9 mouse cellular contexts compared by ENCODE assay signal in genomic region chr10:77613409-77613808, GRCm38 (mm10). TPM values are rescaled to one million over a fixed set of nuclear protein-coding genes. Genes with fewer than 3 reads are reported as not detected.
DNase-seq lines count a peak whose midpoint lies in the region; ATAC-seq and TF ChIP-seq lines count a peak whose summit lies in the region.
"Had no signal": no experiment of that assay in that cellular context is flagged by ENCODE, and none has a peak within 500 bp of the region (broad histone marks: within the 10 kb centered on the region; RNA-seq: fewer than 3 reads in every experiment).

No protein-coding gene starts in this region.

- 56% methylated on average over 3 of the region's 3 CpGs for WGBS in heart, embryonic 16.5 days
- WGBS in liver, embryonic 13.5 days (ENCODE audit: insufficient replicate concordance) = 57% methylated on average over 3 of the region's 3 CpGs
- 100% methylated on average over 3 of the region's 3 CpGs for WGBS in forebrain, embryonic 13.5 days

- TF ChIP-seq POLR2A in testis, adult 2 months (IDR thresholded peaks at IDR 0.05; ENCODE audit: control insufficient read depth, low read depth, low read length) = no peak

- H3K9me3 ChIP-seq in heart, embryonic 16.5 days (replicated peaks; ENCODE audit: control insufficient read depth, low read length) = no peaks in the 10 kb centered on the region
- H3K9me3 ChIP-seq in liver, embryonic 13.5 days (replicated peaks) = no peaks in the 10 kb centered on the region
- no peaks in the 10 kb centered on the region for H3K9me3 ChIP-seq in forebrain, embryonic 13.5 days (replicated peaks)
- H3K9me3 ChIP-seq: limb, embryonic 13.5 days had no signal

- 0 out of 2 replicates have a peak overlapping the region, but pooled peaks have one; percentile 25 for H3K9ac ChIP-seq in heart, embryonic 16.5 days (ENCODE audit: low read length)
- 0 out of 2 replicates have a peak overlapping the region, but pooled peaks have one; percentile 1 for H3K9ac ChIP-seq in liver, embryonic 13.5 days
- no peak overlapping the region for H3K9ac ChIP-seq in forebrain, embryonic 13.5 days
- H3K9ac ChIP-seq: limb, embryonic 13.5 days had no signal

- peak; percentile 76 for ATAC-seq in heart, embryonic 16.5 days (replicated peaks; ENCODE audit: extremely low read depth, insufficient read depth, low FRiP score)
- no peak for ATAC-seq in liver, embryonic 13.5 days (ENCODE audit: low read depth)
- ATAC-seq in forebrain, embryonic 13.5 days = no peak

- no peak overlapping the region; the same call in 1 of the 2 replicates for H3K27ac ChIP-seq in testis, adult 2 months (ENCODE audit: control insufficient read depth, insufficient read depth, low read depth, low read length)
- peak overlapping the region; percentile 76 for H3K27ac ChIP-seq in heart, embryonic 16.5 days (ENCODE audit: low read length)
- peak overlapping the region; percentile 45 for H3K27ac ChIP-seq in liver, embryonic 13.5 days
- no peak overlapping the region for H3K27ac ChIP-seq in forebrain, embryonic 13.5 days
- H3K27ac ChIP-seq: limb, embryonic 13.5 days had no signal

- H3K36me3 ChIP-seq in testis, adult 2 months (ENCODE audit: control insufficient read depth, insufficient read depth, low read length) = peaks cover 6% of the 10 kb centered on the region
- H3K36me3 ChIP-seq in heart, embryonic 16.5 days (ENCODE audit: control insufficient read depth, insufficient read depth) = peaks cover 50% of the 10 kb centered on the region
- peaks cover 94% of the 10 kb centered on the region for H3K36me3 ChIP-seq in liver, embryonic 13.5 days
- peaks cover 86% of the 10 kb centered on the region for H3K36me3 ChIP-seq in forebrain, embryonic 13.5 days (ENCODE audit: poor library complexity, severe bottlenecking)

- no peak for DNase-seq in testis, postnatal 10 days (ENCODE audit: low spot score)
- no peak for DNase-seq in liver, embryonic 13.5 days
- no peak for DNase-seq in embryo, embryonic 10 days (ENCODE audit: low spot score)
- DNase-seq in ovary, adult 18-20 months (ENCODE audit: low spot score) = no peak

- peak overlapping the region; percentile 1 for H3K4me3 ChIP-seq in testis, adult 2 months (ENCODE audit: control insufficient read depth, low read depth, low read length)
- no peak overlapping the region for H3K4me3 ChIP-seq in heart, embryonic 16.5 days (ENCODE audit: low read length)
- H3K4me3 ChIP-seq in liver, embryonic 13.5 days (replicated peaks) = no peak overlapping the region
- H3K4me3 ChIP-seq in forebrain, embryonic 13.5 days = no peak overlapping the region
- H3K4me3 ChIP-seq: limb, embryonic 13.5 days had no signal

- H3K4me2 ChIP-seq in heart, embryonic 16.5 days (ENCODE audit: low read depth, low read length) = no peak overlapping the region
- no peak overlapping the region for H3K4me2 ChIP-seq in liver, embryonic 13.5 days
- no peak overlapping the region for H3K4me2 ChIP-seq in forebrain, embryonic 13.5 days
- H3K4me2 ChIP-seq: limb, embryonic 13.5 days had no signal

- TF ChIP-seq CTCF in testis, adult 2 months (IDR thresholded peaks at IDR 0.05; ENCODE audit: control insufficient read depth, insufficient read depth, insufficient replicate concordance, low read depth, low read length) = no peak

- no peaks in the 10 kb centered on the region; the same call in 1 of the 2 replicates for H3K4me1 ChIP-seq in testis, adult 2 months (ENCODE audit: control insufficient read depth, insufficient read depth, low read length)
- H3K4me1 ChIP-seq in heart, embryonic 16.5 days (ENCODE audit: control insufficient read depth, insufficient read depth, low read length) = peaks cover 6% of the 10 kb centered on the region
- peaks cover 48% of the 10 kb centered on the region for H3K4me1 ChIP-seq in liver, embryonic 13.5 days (replicated peaks)
- peaks cover 7% of the 10 kb centered on the region for H3K4me1 ChIP-seq in forebrain, embryonic 13.5 days

- no peaks in the 10 kb centered on the region for H3K27me3 ChIP-seq in testis, adult 2 months (ENCODE audit: control insufficient read depth, insufficient read depth, low read length)
- no peaks in the 10 kb centered on the region for H3K27me3 ChIP-seq in heart, embryonic 16.5 days (ENCODE audit: control insufficient read depth, insufficient read depth, low read length)
- H3K27me3 ChIP-seq in liver, embryonic 13.5 days = no peaks in the 10 kb centered on the region
- H3K27me3 ChIP-seq in forebrain, embryonic 13.5 days = no peaks in the 10 kb centered on the region
- H3K27me3 ChIP-seq: limb, embryonic 13.5 days had no signal

RNA-seq across cellular contexts. Expression of gene Gm49325, which starts 7.4 kb away (rescaled TPM):
- polyA plus RNA-seq in testis, adult 2 months (2012; rRNA removed) = 0.72 TPM in 1 of 2 replicates, not detected in the other
- 4.6 TPM in 1 of 2 replicates, not detected in the other for polyA plus RNA-seq in heart, embryonic 16.5 days (2015; fragmentation: Nextera tagmentation; extraction: Ambion mirVana)
- polyA plus RNA-seq in liver, embryonic 13.5 days (2015; fragmentation: Nextera tagmentation; extraction: Ambion mirVana) = 1.1 and 5.3 TPM in 2 replicates
- 2.3 TPM in 1 of 2 replicates, not detected in the other for polyA plus RNA-seq in forebrain, embryonic 13.5 days (2015; fragmentation: Nextera tagmentation; extraction: Ambion mirVana)
- polyA plus RNA-seq: stomach, embryonic 14.5 days had no signal

RNA-seq across cellular contexts. Expression of gene Sumo3, which starts 7.5 kb away (rescaled TPM):
- 83.1 and 88.6 TPM in 2 replicates for polyA plus RNA-seq in testis, adult 2 months (2012; rRNA removed)
- polyA plus RNA-seq in heart, embryonic 16.5 days (2015; fragmentation: Nextera tagmentation; extraction: Ambion mirVana) = 157 and 170 TPM in 2 replicates
- polyA plus RNA-seq in liver, embryonic 13.5 days (2015; fragmentation: Nextera tagmentation; extraction: Ambion mirVana) = 118 and 127 TPM in 2 replicates
- polyA plus RNA-seq in forebrain, embryonic 13.5 days (2015; fragmentation: Nextera tagmentation; extraction: Ambion mirVana) = 329 and 347 TPM in 2 replicates

RNA-seq across cellular contexts. Expression of gene Ube2g2, which starts 8.7 kb away (rescaled TPM):
- polyA plus RNA-seq in testis, adult 2 months (2012; rRNA removed) = 66.1 and 70.3 TPM in 2 replicates
- 85.4 and 91.0 TPM in 2 replicates for polyA plus RNA-seq in heart, embryonic 16.5 days (2015; fragmentation: Nextera tagmentation; extraction: Ambion mirVana)
- 47.2 and 50.1 TPM in 2 replicates for polyA plus RNA-seq in liver, embryonic 13.5 days (2015; fragmentation: Nextera tagmentation; extraction: Ambion mirVana)
- 103 and 115 TPM in 2 replicates for polyA plus RNA-seq in forebrain, embryonic 13.5 days (2015; fragmentation: Nextera tagmentation; extraction: Ambion mirVana)

RNA-seq across cellular contexts. Expression of gene Pttg1ip, which starts 31.9 kb away (rescaled TPM):
- polyA plus RNA-seq in testis, adult 2 months (2012; rRNA removed) = 127 and 131 TPM in 2 replicates
- polyA plus RNA-seq in heart, embryonic 16.5 days (2015; fragmentation: Nextera tagmentation; extraction: Ambion mirVana) = 127 and 132 TPM in 2 replicates
- polyA plus RNA-seq in liver, embryonic 13.5 days (2015; fragmentation: Nextera tagmentation; extraction: Ambion mirVana) = 64.1 and 73.2 TPM in 2 replicates
- polyA plus RNA-seq in forebrain, embryonic 13.5 days (2015; fragmentation: Nextera tagmentation; extraction: Ambion mirVana) = 57.8 and 63.6 TPM in 2 replicates

Comparison
In these comparisons a context has a peak if more than half of its experiments do, and no peak if none do; other contexts are left out.
1. H3K27ac ChIP-seq: peak in heart, embryonic 16.5 days (single experiment) and liver, embryonic 13.5 days (single experiment); none in testis, adult 2 months (single experiment) and forebrain, embryonic 13.5 days (single experiment).